Mouse (Mus musculus): Measurements from ENCODE around the gene Setd3. TPM values are rescaled to one million over a fixed set of nuclear protein-coding genes. Genes with fewer than 3 reads are reported as not detected.

Gene Setd3
- 15.2 and 26.8 TPM in 2 replicates for polyA plus RNA-seq (2012; rRNA removed)
- 43.4 and 46.2 TPM in 2 replicates for polyA plus RNA-seq (2014; fragmentation: Nextera tagmentation; extraction: Ambion mirVana)

DNA sequence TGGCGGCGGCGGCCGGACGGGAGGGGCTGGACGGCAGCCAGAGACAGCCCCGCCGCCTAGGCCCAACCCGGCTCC lies at the start of gene Setd3:
TSS of gene Setd3 (minus strand) at position 69 of the 75 bp plus-strand sequence.
- ATAC-seq (ENCODE audit: insufficient read depth) (no peak), DNase-seq (ENCODE audit: low read depth in 3 of 3, low spot score in 3 of 3) (no peak)
- H3K36me3 ChIP-seq (replicated peaks; ENCODE audit: control insufficient read depth, insufficient read depth, low read depth), result peaks cover 2% of the 10 kb centered on the region; the same call in 1 of the 2 replicates
- no peak for TF ChIP-seq CTCF (IDR thresholded peaks at IDR 0.05; ENCODE audit: low read depth)
- no peak for TF ChIP-seq EP300 (IDR thresholded peaks at IDR 0.05; ENCODE audit: low read depth)
- H3K9me3 ChIP-seq (ENCODE audit: control insufficient read depth, low read length), result no peaks in the 10 kb centered on the region
- H3K4me1 ChIP-seq (replicated peaks; ENCODE audit: control insufficient read depth in 2 of 2, insufficient read depth in 2 of 2, low read length in 1 of 2), result peaks cover 10 to 22% of the 10 kb centered on the region in 2 experiments
- H3K27me3 ChIP-seq (ENCODE audit: control insufficient read depth, insufficient read depth, low read length), result no peaks in the 10 kb centered on the region
- peak within 1 kb of the TSS; percentile 86 for H3K27ac ChIP-seq
- peak within 1 kb of the TSS; percentile 98 for H3K9ac ChIP-seq (replicated peaks)
- 0% methylated on average over 9 of the region's 9 CpGs for WGBS (ENCODE audit: insufficient replicate concordance)
- peak within 1 kb of the TSS; percentile 95 to 97 for H3K4me3 ChIP-seq (ENCODE audit: insufficient read depth in 1 of 2, low read depth in 2 of 2, low read length in 2 of 2)
- peak within 1 kb of the TSS; percentile 81 for H3K4me2 ChIP-seq (ENCODE audit: low read depth)

DNA sequence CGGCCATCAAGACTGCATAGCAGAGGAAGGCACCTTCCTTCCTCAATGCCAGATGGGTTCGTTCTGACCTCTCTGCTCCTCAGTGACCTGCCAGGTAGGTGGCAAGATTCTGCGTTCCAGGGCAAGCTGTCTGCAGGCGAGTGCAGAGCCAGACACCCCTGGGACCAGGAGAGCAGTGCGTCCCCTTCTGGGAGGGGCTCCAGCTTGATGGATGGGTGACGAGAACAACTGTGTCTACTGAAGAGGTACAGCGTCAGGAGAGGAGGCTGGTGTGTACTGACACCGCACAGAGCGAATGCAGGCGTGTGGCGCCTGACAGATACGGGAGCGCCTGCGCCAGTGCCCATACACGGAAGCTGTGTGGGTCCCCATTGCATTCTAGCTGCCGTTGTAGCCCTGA lies 48.4 kb upstream of the Setd3 start:
- Histone ChIP-seq H3K4me2 (ENCODE audit: low read depth) (no peak overlapping the region), H3K36me3 (replicated peaks; ENCODE audit: control insufficient read depth, insufficient read depth, low read depth) (no peaks in the 10 kb centered on the region), H3K4me1 (replicated peaks; ENCODE audit: control insufficient read depth in 2 of 2, insufficient read depth in 2 of 2, low read length in 1 of 2) (no peaks in the 10 kb centered on the region), H3K9me3 (ENCODE audit: control insufficient read depth, low read length) (no peaks in the 10 kb centered on the region), H3K27me3 (ENCODE audit: control insufficient read depth, insufficient read depth, low read length) (no peaks in the 10 kb centered on the region), H3K27ac (no peak overlapping the region), H3K9ac (replicated peaks) (no peak overlapping the region), H3K4me3 (ENCODE audit: insufficient read depth in 1 of 2, low read depth in 2 of 2, low read length in 2 of 2) (no peak overlapping the region)
- TF ChIP-seq CTCF (IDR thresholded peaks at IDR 0.05; ENCODE audit: low read depth), result no peak
- WGBS (ENCODE audit: insufficient replicate concordance), result 74% methylated on average over 16 of the region's 16 CpGs
- DNase-seq (ENCODE audit: low read depth in 3 of 3, low spot score in 3 of 3) (no peak), ATAC-seq (ENCODE audit: insufficient read depth) (no peak)

DNA sequence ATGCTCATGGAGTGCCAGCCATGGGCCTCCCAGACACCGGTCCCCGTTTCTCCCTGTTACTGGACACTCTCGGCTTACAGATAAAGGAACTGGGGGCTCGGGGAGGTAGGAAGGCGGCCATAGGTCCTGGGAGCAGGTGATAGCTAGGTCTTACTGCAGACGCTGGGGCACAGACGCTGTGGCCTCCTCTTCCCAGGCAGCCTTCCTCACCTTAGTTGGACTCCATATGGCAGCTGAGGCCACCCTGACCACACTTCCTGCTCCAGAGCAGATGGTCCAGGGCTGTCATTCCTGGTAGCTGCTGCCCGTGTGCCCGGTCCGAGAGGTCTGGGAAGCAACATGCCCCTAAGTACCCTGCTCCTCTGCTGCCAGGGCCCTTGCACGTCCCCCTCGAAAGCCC lies 47.8 kb upstream of the Setd3 start:
- Histone ChIP-seq H3K4me1 (replicated peaks; ENCODE audit: control insufficient read depth in 2 of 2, insufficient read depth in 2 of 2, low read length in 1 of 2) (no peaks in the 10 kb centered on the region), H3K27ac (no peak overlapping the region), H3K4me3 (ENCODE audit: insufficient read depth in 1 of 2, low read depth in 2 of 2, low read length in 2 of 2) (no peak overlapping the region), H3K9me3 (ENCODE audit: control insufficient read depth, low read length) (no peaks in the 10 kb centered on the region), H3K9ac (replicated peaks) (no peak overlapping the region), H3K4me2 (ENCODE audit: low read depth) (no peak overlapping the region), H3K27me3 (ENCODE audit: control insufficient read depth, insufficient read depth, low read length) (no peaks in the 10 kb centered on the region), H3K36me3 (replicated peaks; ENCODE audit: control insufficient read depth, insufficient read depth, low read depth) (no peaks in the 10 kb centered on the region)
- DNase-seq (ENCODE audit: low read depth in 3 of 3, low spot score in 3 of 3) (no peak), ATAC-seq (ENCODE audit: insufficient read depth) (no peak)
- TF ChIP-seq CTCF (IDR thresholded peaks at IDR 0.05; ENCODE audit: low read depth) (no peak), EP300 (IDR thresholded peaks at IDR 0.05; ENCODE audit: low read depth) (no peak)
- 59% methylated on average over 12 of the region's 12 CpGs for WGBS (ENCODE audit: insufficient replicate concordance)

DNA sequence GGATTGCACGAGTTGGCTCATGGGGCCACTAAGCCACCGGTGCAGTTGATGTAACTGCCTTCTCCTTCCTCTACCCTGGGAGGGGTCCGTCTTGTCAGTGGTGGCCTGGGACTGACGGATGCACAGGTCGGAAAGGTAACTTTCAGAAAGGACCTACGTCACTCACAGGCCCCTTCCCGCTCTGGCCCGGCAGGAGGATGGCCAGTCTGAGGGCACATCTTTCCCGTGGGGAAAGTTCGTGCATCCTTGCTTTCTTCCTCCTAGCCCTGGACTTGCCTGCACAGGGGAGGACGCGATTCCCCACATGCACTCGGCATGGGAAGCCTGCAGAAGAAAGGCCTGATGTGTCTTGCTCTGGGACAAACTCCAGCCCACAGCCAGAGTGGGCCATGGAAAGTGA lies 47.1 kb upstream of the Setd3 start:
- WGBS (ENCODE audit: insufficient replicate concordance), result 64% methylated on average over 13 of the region's 13 CpGs
- H3K4me2 ChIP-seq (ENCODE audit: low read depth), result no peak overlapping the region
- H3K27me3 ChIP-seq (ENCODE audit: control insufficient read depth, insufficient read depth, low read length), result no peaks in the 10 kb centered on the region
- no peaks in the 10 kb centered on the region for H3K36me3 ChIP-seq (replicated peaks; ENCODE audit: control insufficient read depth, insufficient read depth, low read depth)
- H3K27ac ChIP-seq, result no peak overlapping the region
- no peaks in the 10 kb centered on the region for H3K9me3 ChIP-seq (ENCODE audit: control insufficient read depth, low read length)
- no peak for DNase-seq (ENCODE audit: low read depth in 3 of 3, low spot score in 3 of 3)
- H3K4me3 ChIP-seq (ENCODE audit: insufficient read depth in 1 of 2, low read depth in 2 of 2, low read length in 2 of 2), result no peak overlapping the region
- no peak for ATAC-seq (ENCODE audit: insufficient read depth)
- TF ChIP-seq EP300 (IDR thresholded peaks at IDR 0.05; ENCODE audit: low read depth), result no peak
- TF ChIP-seq CTCF (IDR thresholded peaks at IDR 0.05; ENCODE audit: low read depth), result no peak
- H3K9ac ChIP-seq (replicated peaks), result no peak overlapping the region
- H3K4me1 ChIP-seq (replicated peaks; ENCODE audit: control insufficient read depth in 2 of 2, insufficient read depth in 2 of 2, low read length in 1 of 2), result no peaks in the 10 kb centered on the region

DNA sequence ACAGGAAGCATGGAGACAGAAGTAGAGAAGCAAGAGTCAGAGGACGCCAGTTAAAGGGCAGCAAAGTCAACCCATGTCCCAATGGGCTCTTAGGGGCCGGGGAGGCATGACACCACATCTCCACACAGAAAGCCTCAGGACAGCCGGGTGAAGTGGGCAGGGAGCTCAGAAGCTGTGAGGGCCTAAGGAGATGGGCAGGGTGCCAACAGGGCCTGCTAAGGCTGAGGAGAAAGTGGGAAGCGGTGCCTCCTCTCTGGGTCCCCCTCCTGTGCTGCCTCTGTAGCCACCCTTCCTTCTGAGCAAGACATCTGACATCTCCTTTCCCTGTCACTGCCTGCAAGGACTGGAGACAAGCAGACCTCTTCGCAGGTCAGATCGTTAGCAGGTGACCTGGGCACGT lies 46.7 kb upstream of the Setd3 start:
- DNase-seq (ENCODE audit: low read depth in 3 of 3, low spot score in 3 of 3) (no peak), ATAC-seq (ENCODE audit: insufficient read depth) (no peak)
- H3K9ac ChIP-seq (replicated peaks), result no peak overlapping the region
- no peak overlapping the region for H3K4me3 ChIP-seq (ENCODE audit: insufficient read depth in 1 of 2, low read depth in 2 of 2, low read length in 2 of 2)
- H3K27ac ChIP-seq, result no peak overlapping the region
- H3K27me3 ChIP-seq (ENCODE audit: control insufficient read depth, insufficient read depth, low read length), result no peaks in the 10 kb centered on the region
- H3K4me2 ChIP-seq (ENCODE audit: low read depth), result no peak overlapping the region
- no peaks in the 10 kb centered on the region for H3K4me1 ChIP-seq (replicated peaks; ENCODE audit: control insufficient read depth in 2 of 2, insufficient read depth in 2 of 2, low read length in 1 of 2)
- no peaks in the 10 kb centered on the region for H3K9me3 ChIP-seq (ENCODE audit: control insufficient read depth, low read length)
- WGBS (ENCODE audit: insufficient replicate concordance), result 53% methylated on average over 7 of the region's 7 CpGs
- TF ChIP-seq EP300 (IDR thresholded peaks at IDR 0.05; ENCODE audit: low read depth) (no peak), CTCF (IDR thresholded peaks at IDR 0.05; ENCODE audit: low read depth) (no peak)
- H3K36me3 ChIP-seq (replicated peaks; ENCODE audit: control insufficient read depth, insufficient read depth, low read depth), result no peaks in the 10 kb centered on the region

DNA sequence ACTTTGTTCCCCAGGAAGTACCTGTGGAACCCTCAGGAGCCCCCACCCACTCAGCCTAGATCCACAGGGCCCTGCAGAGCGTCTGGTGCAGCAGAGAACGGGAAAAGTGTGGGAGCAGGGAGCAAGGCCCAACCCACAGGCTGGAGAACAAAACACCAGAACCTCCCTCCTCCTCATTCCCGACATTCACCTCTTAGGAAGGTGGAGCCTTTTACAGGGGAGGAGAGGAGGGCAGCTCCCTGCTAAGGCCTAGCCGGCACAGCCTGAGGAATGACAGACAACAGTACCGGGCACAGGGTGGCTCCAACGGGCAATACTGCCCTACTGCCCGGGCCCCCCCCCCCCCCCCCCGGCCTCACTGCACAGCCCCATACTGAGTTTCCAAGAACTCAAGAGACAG lies 44.2 kb upstream of the Setd3 start:
- Histone ChIP-seq H3K27me3 (ENCODE audit: control insufficient read depth, insufficient read depth, low read length) (no peaks in the 10 kb centered on the region), H3K36me3 (replicated peaks; ENCODE audit: control insufficient read depth, insufficient read depth, low read depth) (no peaks in the 10 kb centered on the region), H3K9ac (replicated peaks) (no peak overlapping the region), H3K4me3 (ENCODE audit: insufficient read depth in 1 of 2, low read depth in 2 of 2, low read length in 2 of 2) (no peak overlapping the region), H3K9me3 (ENCODE audit: control insufficient read depth, low read length) (no peaks in the 10 kb centered on the region), H3K27ac (no peak overlapping the region), H3K4me1 (replicated peaks; ENCODE audit: control insufficient read depth in 2 of 2, insufficient read depth in 2 of 2, low read length in 1 of 2) (no peaks in the 10 kb centered on the region), H3K4me2 (ENCODE audit: low read depth) (no peak overlapping the region)
- no peak for ATAC-seq (ENCODE audit: insufficient read depth)
- TF ChIP-seq EP300 (IDR thresholded peaks at IDR 0.05; ENCODE audit: low read depth) (no peak), CTCF (IDR thresholded peaks at IDR 0.05; ENCODE audit: low read depth) (no peak)
- 60% methylated on average over 8 of the region's 8 CpGs for WGBS (ENCODE audit: insufficient replicate concordance)
- DNase-seq (ENCODE audit: low read depth in 3 of 3, low spot score in 3 of 3), result no peak
